Mouse (Mus musculus) kidney, postnatal 4 days (tissue): ENCODE measurements around the gene Sec63.

ENCODE experiments used
- DNase-seq, 2 experiments: peaks; one replicate each; pipeline ENCODE4 v3.0.0; 2021; ENCODE audit warnings: mixed read lengths in 2 of 2

Gene Sec63

GRCm38 (mm10) chr10:42760999-42761900 lies at the start of gene Sec63:
Sec63 (plus strand) TSS chr10:42761496.
- peak; percentile 99 to 100 for DNase-seq

- DNase-seq = peak in 1 of 2 experiments; percentile 27
These were observed 46.6 kb upstream of the Sec63 start for GRCm38 (mm10) chr10:42714676-42715075.

- DNase-seq = peak in 1 of 2 experiments; percentile 25
These were observed 45.8 kb upstream of the Sec63 start for GRCm38 (mm10) chr10:42715366-42716035.

GRCm38 (mm10) chr10:42722116-42722515 lies 39.2 kb upstream of the Sec63 start:
- DNase-seq = no peak

GRCm38 (mm10) chr10:42723275-42724232 lies 37.7 kb upstream of the Sec63 start:
- no peak for DNase-seq

GRCm38 (mm10) chr10:42729607-42730006 lies 31.7 kb upstream of the Sec63 start:
- DNase-seq = no peak

- peak; percentile 24 to 37 for DNase-seq
These were observed 26.7 kb upstream of the Sec63 start for GRCm38 (mm10) chr10:42734546-42735060.

- no peak for DNase-seq
These were observed 9.5 kb upstream of the Sec63 start for GRCm38 (mm10) chr10:42751813-42752212.

- no peak for DNase-seq
These were observed 7.0 kb upstream of the Sec63 start for GRCm38 (mm10) chr10:42754341-42754740.

GRCm38 (mm10) chr10:42759741-42760140 lies 1.6 kb upstream of the Sec63 start:
- DNase-seq = no peak

GRCm38 (mm10) chr10:42760329-42760728 lies 967 bp upstream of the Sec63 start:
- DNase-seq = peak in 1 of 2 experiments; percentile 11

GRCm38 (mm10) chr10:42761901-42762669 lies 789 bp downstream of the Sec63 start:
- peak; percentile 59 to 77 for DNase-seq

GRCm38 (mm10) chr10:42762670-42763058 lies 1.4 kb downstream of the Sec63 start:
- DNase-seq = no peak

- DNase-seq = no peak
These were observed 1.9 kb downstream of the Sec63 start for GRCm38 (mm10) chr10:42763246-42763645.

- no peak for DNase-seq
These were observed 4.0 kb downstream of the Sec63 start for GRCm38 (mm10) chr10:42765344-42765743.

GRCm38 (mm10) chr10:42775450-42775849 lies 14.2 kb downstream of the Sec63 start:
- no peak for DNase-seq

- DNase-seq = no peak
These were observed 19.5 kb downstream of the Sec63 start for GRCm38 (mm10) chr10:42780753-42781152.

GRCm38 (mm10) chr10:42781672-42782071 lies 20.4 kb downstream of the Sec63 start:
- no peak for DNase-seq

- DNase-seq = no peak
These were observed 39.6 kb downstream of the Sec63 start for GRCm38 (mm10) chr10:42800922-42801321.

GRCm38 (mm10) chr10:42825923-42826322 lies 64.6 kb downstream of the Sec63 start:
- no peak for DNase-seq

- no peak for DNase-seq
These were observed 65.9 kb downstream of the Sec63 start for GRCm38 (mm10) chr10:42827155-42827554.

- DNase-seq = no peak
These were observed 68.7 kb downstream of the Sec63 start for GRCm38 (mm10) chr10:42830007-42830406.
